Mouse (Mus musculus) cerebellum, adult 11 months (tissue): ENCODE measurements around the gene Rasgrp3.

Experiments
- DNase-seq: peaks from one replicate; pipeline ENCODE4 v3.0.0; 2022

The Rasgrp3 gene

GRCm38 (mm10) chr17:75543434-75543833 lies 107.7 kb downstream of the Rasgrp3 start:
- no peak for DNase-seq

- DNase-seq, result no peak
Measured at GRCm38 (mm10) chr17:75544262-75544661, 108.6 kb downstream of the Rasgrp3 start.

DNA sequence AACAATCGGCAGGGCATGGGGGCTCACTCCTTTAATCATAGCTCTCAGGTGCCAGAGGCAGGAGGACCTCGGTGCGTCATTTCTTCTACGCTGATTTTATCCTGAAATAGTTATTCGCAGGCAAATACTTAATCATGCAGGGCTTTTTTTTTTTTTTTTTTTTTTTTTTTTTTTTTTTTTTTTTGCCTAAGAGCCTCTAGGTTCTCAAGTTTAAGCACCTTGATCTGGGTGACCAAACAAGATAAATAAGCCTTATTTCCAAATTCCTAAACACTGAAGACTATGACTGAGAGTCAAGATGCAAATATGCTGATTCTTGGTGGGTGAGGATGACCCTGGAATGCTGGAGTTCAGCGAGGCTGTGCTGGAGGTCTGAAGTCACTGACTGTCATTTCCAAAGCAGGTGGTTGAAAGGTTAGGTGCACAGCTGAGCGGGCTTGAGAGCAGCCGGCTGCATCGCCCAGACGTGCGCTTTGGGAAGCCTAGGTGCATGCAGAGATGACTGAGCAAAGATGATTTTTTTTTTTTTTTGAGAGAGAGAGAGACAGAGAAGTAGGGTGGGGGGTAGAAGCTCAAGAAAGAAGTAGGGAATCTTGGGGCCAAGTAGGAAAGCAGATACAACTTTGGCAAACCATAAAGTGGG lies 115.2 kb downstream of the Rasgrp3 start:
- DNase-seq, result peak; percentile 17

- peak; percentile 98 for DNase-seq
Measured at GRCm38 (mm10) chr17:75551512-75552400, 116.1 kb downstream of the Rasgrp3 start, which contains the start of gene Fam98a. TSS of gene Fam98a (minus strand) at chr17:75551946.

GRCm38 (mm10) chr17:75557031-75557430 lies 121.3 kb downstream of the Rasgrp3 start:
- no peak for DNase-seq

DNA sequence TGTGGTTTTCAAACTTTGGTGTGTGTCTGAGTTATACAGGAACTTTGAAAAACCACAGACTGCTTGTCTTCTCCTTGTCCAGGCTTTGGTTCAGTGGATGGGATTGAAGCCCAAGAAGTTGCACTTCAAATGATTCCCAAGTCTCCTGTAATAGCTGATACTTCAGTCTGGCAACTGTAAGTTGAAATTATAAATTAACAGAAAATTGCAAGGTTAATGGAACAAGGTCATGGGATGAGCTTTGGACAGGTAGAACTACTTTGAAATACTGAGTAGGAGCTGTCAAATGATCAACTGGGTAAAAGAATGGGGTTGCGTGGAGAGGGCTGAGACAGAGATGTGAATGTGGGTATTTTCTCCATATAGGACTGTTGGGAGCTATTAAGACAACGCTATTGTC lies 122.3 kb downstream of the Rasgrp3 start:
- no peak for DNase-seq

DNA sequence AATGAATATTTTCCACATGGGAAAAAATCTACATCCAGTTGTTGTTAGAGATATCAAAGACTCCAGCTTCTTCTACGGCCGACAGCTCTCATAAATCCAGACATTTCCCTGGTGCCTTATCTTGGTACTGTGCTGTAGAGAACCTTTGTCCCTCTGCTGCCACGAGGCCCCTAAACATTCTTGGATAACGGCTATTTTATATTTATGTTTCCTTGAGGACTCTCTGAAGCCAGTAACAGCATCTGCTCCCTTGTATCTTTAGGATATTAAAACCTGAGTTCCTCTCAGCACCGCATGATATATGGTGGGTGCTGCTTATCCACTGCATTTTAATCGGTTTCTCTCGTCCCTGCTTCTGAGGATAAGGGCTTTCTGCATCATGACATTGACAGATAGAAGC lies 139.9 kb downstream of the Rasgrp3 start:
- no peak for DNase-seq
